Mouse (Mus musculus): ENCODE measurements around the gene Snx30.

DNA sequence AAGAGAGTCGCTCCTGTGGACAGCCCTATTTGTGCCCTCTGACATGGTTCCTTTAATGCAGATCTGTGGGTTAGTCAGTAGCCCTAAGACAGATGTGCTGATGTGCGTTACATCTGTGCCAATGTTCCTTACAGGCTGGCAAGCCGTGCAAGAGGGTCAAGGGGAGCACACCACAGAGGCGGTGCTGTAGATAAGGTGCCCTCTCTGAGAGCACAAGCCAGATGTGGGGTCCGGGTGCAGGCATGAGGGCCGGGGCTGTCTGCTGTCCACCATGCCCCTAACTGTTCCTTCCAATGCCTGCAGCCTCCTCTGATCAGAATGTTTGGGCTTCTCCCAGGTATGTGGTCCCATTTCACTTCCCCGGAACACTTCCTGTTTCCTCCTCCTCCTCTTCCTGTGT, 40.7 kb upstream of the Snx30 start:
- TF ChIP-seq CTCF (IDR thresholded peaks at IDR 0.05; ENCODE audit: low read depth) (no peak), EP300 (optimal IDR thresholded peaks at IDR 0.05) (no peak)
